Mouse (Mus musculus): Measurements from ENCODE around the gene Slc44a4.
A peak's percentile ranks its signal among the peaks of the same experiment; 100 is the strongest.
"Not testable (repeated sequence)": the region's sequence is repeated elsewhere in the genome, so short reads cannot be mapped to it uniquely, and the experiment has no call there.

Gene Slc44a4

DNA sequence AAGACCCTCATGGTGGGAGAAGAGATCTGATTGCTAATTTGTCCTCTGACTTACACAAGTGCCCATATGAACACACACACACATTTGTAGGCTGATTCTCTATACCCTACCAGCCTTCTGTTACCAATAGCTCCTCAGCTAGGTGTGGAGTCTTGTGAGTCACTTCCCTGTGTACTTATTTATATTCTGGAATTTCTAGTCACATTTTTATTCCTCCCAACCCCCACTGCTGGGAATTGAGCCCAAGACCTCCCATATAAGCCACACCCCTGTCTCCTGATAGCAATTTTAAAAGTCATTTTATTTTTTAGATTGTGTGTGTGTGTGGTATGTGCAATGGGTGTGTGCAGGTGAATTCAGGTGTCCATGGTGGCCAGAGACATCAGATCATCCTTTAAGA, 30.1 kb downstream of the Slc44a4 start:
- DNase-seq: no peak

DNA sequence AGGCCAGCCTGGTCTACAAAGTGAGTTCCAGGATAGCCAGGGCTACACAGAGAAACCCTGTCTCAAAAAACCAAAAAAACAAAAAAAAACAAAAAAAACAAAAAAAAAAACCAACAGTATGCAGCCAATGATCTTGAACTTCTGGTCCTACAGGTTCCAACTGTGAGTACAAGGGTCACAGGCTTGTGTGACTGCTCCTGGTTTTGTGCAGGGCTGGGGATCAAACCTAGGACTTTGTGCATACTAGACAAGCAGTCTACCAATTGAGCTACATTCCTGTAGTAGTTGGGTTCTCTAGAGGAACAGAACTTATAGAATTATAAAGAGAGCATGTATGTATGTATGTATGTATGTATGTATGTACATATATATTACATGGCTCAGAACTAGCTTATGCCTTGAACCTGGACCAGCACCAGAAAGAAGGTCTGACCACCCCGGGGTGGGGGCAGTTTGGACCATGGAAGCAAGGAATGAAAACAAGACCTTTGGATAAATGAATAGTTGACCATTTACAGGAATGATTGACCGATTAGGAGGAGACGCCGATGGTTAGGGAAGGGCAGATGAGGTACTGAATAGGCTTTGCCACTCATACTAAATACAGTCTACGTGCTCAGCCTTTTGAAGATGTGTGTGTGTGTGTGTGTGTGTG, 32.3 kb downstream of the Slc44a4 start:
- no peak for DNase-seq

DNA sequence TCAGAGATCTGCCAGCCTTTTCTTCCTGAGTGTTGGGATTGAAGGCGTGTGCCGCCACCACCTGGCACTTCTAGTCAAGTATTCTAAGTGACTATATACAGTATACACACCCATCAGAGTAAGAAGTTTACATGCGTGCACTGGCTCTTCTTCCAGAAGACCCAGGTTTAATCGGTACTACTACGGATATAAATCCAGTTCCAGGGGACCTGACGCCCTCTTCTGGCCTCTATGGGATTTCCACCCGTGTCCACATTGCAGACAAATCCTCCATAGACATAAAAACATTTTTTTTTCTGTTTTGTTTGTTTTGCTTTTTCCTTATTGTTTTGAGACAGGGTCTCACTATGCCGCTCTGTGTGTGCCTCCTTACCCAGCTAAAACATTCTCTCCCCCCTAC, 33.3 kb downstream of the Slc44a4 start:
- DNase-seq: no peak

DNA sequence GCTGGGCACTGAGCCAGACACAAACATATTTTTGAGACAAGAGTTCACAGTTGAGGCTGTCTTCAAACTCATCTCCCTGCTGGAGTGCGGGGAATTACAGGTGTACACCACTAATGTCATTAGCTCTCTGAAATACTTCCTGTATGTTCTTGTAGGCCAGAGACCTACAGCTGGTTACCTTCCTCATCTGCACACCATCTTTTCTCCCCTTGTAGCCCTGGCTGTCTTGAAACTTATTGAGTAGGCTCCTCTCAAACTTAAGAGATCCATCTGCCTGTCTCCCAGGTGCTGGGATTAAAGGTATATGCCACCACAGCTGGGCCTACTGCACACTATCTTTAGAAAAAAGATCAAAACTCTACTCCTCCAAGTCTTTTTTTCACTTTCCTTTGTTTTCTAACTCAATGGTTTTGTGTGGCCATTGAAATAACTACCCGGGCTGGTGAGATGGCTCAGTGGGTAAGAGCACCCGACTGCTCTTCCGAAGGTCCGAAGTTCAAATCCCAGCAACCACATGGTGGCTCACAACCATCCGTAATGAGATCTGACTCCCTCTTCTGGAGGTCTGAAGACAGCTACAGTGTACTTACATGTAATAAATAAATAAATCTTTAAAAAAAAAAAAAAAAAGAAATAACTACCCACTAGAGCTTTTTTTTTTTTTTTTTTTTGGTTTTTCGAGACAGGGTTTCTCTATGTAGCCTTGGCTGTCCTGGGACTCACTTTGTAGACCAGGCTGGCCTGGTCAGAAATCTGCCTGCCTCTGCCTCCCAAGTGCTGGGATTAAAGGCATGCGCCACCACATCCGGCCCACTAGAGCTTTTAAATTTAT, 34.7 kb downstream of the Slc44a4 start:
- DNase-seq: not testable (repeated sequence)

DNA sequence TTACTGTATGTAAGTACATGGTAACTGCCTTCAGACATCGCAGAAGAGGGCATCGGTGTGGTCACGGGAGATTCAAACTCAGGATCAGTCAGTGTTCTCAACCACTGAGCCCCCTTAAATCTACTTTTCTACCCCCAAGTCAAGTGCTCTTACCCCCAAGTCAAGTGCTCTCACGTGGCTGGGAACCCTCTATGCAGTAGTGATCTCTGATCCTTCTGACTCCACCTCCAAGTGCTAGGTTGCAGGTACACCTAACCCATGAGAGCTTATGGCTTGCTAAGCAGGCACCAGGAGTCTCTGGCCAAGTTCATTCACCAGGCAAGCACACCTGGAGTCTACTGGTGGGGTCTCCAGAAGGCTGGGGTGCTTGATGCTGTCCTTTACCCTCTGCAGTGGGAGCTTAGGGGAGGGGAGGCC, 35.3 kb downstream of the Slc44a4 start:
- DNase-seq: no peak

DNA sequence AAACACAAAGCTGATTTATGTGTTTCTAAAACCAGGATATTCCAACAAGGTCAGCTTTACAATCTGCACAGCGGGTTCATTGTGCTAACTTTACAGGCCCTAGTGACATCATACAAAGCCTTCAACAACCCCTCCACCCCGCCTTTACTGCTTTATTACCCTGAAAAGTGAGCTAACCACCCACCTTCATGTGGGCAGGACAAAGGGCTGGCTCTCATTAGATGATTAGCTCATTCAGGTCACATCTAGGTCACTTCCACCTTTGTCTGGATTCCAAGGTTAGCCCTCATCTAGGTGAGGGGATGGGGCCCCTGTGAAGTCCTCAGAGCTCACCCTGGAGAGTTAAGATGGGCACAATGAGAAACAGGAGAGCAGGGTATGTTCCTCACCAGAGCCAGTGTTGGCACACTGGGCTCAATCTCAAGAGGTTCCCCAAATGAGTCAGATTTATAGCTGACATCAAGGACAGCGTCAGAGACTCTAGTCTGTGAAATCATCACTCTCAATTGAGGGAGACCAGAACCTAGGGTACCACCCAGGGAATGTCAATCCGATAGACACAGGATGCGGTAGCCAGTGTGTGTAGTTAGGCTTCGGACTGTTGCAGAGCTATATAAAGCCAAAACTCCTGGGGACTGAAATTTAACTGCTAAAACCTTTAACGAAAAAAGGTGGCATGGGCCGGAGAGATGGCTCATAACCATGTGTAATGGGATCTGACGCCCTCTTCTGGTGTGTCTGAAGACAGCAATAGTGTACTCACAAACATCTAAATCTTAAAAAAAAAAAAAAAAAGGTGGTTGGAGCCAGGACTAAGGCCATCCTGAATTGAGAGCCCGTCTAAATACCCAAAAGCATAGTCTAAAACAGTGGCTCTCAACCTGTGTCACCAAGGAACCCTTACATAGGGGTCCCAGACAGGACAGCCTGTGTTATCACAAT, 36.5 kb downstream of the Slc44a4 start:
- no peak for DNase-seq

DNA sequence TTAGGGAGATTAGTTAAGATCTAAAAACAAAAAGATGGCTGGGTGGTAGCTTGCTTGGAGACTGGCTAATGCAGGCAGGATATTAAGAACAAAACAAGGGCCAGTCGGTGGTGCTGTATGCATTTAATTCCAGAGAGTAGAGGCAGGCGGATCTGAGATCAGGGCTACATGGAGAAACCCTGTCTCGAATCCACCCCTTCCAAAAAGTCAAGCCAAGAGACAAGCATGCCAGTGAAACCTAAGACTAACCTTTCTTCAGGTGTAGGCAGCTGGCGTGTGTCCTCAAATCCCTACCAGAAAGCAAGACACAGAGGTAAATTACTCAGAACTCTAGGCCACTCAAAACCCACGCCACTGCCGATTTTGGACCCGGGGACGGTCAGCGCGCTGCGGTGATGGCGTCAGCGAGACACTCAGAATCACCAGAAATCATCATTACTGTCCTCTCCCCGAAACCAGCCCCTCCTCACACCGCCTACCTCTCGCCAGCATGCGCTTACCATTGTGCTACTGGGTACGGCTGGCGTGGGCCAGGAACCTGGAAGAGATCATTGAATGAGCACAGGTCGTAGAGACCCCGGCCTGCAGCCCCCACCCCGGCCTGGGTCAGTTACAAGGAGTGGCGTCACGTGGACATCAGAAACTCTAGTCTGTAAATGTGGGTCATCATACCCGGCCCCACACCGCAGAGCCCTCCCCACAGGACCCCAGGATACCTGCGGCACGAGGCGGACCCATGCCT, 37.5 kb downstream of the Slc44a4 start:
- DNase-seq: no peak

DNA sequence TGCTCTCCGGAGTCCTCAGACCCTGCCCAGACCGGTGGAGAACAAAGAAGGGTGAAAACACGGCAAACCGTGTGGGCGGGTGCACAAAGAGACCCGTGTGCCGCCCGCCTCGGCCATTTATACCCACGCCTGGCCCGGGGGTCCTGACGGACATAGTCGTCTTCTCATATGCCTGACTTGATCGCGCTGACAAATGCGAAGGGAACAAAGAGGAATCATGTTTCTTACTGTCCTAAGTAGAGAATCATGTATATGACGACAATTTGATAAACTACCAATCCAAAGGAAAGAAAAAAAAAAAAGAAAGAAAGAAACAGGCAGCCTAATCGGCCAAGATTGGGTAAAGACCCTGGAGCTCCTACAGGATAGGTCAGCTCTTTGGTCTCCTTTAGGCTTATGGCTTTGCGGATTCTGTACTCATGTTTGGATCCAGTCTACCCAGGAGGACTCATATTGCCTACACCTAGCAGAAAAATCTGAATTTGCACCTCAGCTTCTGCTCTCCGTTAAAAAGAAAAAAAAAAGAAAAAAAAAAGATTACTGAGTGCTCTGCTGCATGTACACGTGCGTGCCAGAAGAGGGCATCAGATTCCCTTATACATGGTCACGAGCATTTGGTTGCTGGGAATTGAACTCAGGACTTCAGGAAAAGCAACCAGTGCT, 38.2 kb downstream of the Slc44a4 start:
- DNase-seq: peak; percentile 74 to 77

DNA sequence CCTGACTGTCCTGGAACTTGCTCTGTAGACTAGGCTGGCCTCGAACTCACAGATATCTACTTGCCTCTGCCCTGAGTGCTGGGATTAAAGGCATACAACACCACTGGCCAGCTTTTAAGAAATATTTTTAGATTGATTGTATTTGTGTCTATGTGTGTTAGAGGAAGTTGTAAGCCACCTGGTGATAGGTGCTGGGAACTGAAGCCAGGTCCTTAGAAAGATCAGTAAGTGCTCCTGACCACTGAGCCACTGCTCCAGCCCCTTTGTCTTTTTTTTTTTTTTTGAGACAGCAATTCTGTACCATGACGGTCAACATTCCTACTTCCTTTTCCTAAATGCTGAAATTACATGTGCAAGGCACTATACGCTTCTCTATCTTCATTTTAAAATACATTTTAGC, 39.0 kb downstream of the Slc44a4 start:
- no peak for DNase-seq

DNA sequence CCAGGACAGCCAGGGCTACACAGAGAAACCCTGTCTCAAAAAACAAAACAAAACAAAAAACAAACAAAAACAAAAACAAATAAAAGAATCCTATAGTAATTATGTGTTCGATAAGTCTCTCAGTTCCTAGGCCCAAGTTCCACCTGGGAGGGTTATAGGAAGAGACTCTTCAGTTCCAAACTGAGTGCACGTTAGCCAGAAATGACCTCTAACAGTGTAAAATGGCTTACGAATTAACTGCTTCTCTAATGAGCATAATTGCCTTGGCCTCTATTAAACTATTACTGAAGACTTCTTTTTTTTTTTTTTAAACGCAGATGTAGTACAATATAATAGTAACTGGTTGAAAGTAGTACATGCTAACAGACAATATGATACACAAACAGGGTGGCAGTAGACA, 39.6 kb downstream of the Slc44a4 start:
- no peak for DNase-seq

DNA sequence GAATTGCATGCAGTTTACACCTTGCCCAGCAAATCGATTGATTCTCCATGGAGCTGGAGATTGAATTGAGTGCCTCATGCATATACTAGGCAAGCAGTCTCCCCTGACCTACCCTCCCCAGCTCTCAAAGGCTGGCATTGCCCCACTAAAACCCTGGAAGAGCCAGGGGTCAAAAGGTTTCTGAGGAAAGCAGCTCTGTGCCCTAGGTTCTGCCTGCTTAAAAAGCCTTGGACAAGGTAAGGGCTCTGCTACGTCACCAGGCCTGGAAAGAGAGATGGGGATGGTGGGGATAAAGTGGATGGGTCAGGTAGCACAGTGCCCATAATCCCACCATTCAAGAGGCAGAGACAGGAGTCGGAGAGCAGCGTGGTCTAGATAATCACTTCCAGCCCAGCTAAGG, 40.6 kb downstream of the Slc44a4 start:
- DNase-seq: no peak

DNA sequence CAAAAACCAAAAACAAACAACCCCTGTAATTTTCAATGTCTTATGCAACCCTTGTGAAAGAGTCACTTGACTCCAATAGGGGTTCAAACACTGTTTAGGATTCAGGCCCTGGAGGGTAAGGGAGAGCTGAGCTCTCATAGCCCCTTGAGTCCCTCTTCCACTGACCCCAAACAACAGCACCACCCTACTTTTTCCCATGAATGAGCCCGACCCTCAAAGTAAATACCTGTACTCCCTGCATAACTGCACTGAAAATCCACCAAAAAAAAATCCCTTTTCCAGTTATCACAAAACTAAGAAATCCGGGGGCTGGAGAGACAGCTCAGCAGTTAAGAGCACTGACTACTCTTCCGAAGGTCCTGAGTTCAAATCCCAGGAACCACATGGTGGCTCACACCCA, 41.6 kb downstream of the Slc44a4 start:
- DNase-seq: no peak

DNA sequence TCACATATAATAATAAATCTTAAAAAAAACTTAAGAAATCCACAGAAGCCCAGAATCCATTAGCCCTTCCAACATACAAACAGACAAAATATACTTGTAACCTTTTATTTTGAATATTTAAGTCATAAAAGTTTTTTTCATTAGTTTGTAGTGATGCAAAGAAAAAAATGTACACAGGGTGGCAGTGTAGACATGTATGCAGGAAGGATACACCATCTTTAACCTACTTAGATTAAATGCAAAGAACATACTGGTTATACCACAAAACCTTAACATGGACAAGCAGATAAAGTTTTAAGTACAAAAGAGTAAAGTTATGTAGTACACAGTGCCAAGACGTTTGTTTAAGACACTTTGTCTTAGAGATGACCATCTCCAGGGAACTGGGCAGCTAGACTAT, 42.1 kb downstream of the Slc44a4 start:
- DNase-seq: no peak

DNA sequence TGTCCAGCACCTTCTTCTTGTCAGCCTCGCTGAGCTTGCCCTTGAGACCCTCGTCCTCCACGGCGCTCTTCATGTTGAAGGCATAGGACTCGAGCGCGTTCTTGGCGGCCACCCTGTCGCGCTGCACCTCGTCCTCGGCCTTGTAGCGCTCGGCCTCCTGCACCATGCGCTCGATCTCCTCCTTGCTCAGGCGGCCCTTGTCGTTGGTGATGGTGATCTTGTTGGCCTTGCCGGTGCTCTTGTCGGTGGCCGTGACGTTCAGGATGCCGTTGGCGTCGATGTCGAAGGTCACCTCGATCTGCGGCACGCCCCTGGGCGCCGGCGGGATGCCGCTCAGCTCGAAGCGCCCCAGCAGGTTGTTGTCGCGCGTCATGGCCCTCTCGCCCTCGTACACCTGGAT, 43.0 kb downstream of the Slc44a4 start:
- not testable (repeated sequence) for DNase-seq

DNA sequence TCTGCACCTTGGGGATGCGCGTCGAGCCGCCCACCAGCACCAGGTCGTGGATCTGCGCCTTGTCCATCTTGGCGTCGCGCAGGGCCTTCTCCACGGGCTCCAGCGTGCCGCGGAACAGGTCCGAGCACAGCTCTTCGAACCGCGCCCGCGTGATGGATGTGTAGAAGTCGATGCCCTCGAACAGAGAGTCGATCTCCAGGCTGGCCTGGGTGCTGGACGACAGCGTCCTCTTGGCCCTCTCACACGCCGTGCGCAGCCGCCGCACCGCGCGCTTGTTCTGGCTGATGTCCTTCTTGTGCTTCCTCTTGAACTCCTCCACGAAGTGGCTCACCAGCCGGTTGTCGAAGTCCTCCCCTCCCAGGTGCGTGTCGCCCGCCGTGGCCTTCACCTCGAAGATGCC, 43.7 kb downstream of the Slc44a4 start:
- not testable (repeated sequence) for DNase-seq

DNA sequence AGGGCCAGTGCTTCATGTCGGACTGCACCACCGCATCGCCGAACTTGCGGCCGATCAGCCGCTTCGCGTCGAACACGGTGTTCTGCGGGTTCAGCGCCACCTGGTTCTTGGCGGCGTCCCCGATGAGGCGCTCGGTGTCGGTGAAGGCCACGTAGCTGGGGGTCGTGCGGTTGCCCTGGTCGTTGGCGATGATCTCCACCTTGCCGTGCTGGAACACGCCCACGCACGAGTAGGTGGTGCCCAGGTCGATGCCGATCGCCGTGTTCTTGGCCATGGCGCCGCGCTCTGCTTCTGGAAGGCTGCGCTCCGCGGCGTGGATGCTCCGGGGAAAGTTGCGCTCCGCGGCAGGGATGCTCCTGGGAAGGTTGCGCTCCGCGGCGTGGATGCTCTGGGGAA, 44.5 kb downstream of the Slc44a4 start:
- DNase-seq: not testable (repeated sequence)

DNA sequence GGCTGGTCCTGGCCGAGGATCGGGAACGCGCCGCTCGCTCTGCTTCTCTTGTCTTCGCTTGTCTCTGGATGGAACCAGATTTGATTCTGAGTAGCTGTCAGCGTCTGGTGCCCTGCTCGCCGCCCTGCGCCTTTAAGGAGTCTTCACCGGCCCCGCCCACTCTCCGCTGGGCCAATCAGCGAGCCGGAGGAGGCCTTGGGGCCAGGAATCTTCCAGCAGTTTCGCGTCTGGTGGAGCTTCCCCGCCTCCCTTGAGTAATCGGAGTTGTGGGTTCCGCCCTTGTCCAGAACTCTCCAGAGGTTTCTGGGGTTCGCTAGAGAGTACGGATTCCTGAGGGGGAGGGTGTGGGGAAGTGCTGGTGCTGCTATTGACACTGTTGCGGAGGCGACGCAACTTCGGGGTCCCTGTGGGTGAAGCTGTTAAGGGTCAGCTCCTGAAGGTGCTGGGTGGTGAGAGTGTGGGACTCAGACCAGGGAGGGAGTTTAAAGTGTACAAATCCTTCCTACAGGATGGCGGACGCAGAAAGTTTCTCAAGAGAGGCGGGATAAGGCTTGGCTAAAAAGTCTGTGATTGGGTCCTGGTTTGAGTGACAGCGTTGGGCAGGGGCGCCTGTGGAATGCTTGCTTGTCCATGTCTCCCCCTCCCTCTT, 45.0 kb downstream of the Slc44a4 start, which contains the start of gene Hspa1b:
Gene Hspa1b (minus strand): TSS at position 109 of the 649 bp plus-strand sequence.
- peak; percentile 92 to 93 for DNase-seq

DNA sequence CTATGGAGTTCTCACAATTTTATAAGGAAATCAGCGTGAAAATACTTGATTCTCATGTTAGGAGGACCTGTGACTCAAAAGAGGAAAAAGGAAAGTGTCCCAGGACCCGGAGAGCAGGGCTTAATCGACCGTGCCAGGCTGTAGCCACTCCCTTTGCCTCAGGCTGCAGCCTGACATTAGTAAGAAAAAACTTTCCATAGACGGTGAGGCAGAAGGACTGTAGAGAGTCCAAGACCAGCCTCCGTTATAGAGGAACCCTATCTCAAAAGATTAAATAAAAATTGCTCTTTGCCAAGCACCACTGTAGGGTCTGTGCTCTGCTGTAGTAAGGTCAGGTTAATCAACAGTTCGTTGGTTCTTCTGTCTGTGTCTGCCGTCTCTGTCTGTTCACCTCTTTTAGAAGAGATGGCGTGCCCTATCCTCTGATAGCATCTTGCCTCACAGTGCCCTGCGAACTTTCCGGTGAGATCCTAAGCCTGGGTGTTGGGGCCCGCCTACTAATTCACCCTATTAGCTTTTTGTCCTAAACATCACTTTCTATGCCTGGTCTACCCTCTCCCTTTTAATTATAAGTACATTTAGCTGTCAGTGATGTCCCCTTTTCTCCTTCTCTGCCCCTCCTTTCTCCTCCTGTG, 45.7 kb downstream of the Slc44a4 start:
- DNase-seq: peak; percentile 50 to 69

DNA sequence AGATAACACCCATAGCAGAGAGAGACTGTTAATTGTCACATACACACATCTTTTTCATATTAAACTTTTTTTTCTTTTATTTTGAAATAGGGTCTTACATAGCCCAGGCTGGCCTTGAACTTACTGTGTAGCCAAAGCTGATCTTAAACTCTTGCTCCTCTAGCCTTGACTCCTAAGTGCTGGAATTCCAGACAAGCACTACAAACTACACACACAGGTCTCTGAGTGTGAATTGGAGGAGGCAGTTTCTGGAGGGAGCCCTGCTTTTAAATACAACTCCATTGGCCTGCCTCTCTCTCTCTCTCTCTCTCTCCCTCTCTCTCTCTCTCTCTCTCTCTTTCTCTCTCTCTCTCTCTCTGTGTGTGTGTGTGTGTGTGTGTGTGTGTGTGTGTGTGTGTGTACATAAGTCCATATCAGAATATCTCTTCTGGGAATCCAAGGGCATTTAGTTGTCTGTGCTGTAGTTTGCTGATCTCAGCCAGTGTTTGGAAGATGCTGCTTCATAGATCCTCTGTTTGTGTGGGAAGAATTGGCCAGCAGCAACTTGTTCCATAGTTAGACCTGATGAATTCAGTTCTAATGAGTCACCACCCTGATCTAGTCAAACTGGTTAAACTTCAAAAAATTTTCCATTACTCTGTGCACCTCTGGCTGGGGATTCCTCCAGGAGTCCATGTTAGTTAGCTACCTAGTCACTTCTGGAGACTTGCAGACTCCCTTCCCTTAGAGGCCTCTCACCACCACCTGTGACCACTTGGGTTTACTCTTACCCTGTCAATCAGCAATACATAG, 46.6 kb downstream of the Slc44a4 start:
- peak in 1 of 2 experiments; percentile 44 for DNase-seq

DNA sequence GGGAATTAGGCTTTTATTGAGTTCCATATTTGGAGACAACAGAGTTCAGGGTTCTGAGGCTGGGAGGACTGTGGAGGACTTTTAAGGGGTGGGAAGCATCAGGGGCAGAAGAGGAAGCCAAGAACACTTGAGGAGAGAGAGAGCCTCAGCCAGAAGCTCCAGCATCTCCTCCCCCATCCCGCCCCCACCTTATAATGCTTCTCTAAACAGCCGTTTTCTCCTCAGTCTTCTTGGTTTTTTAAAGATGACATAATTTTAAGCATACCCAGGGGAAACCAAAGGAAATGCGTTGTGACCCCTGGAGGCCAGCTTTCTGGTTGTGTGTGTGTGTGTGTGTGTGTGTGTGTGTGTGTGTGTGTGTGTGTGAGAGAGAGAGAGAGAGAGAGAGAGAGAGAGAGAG, 47.9 kb downstream of the Slc44a4 start:
- no peak for DNase-seq

Measured in lung, adult 18-20 months (tissue).